In the genomic region with DNA sequence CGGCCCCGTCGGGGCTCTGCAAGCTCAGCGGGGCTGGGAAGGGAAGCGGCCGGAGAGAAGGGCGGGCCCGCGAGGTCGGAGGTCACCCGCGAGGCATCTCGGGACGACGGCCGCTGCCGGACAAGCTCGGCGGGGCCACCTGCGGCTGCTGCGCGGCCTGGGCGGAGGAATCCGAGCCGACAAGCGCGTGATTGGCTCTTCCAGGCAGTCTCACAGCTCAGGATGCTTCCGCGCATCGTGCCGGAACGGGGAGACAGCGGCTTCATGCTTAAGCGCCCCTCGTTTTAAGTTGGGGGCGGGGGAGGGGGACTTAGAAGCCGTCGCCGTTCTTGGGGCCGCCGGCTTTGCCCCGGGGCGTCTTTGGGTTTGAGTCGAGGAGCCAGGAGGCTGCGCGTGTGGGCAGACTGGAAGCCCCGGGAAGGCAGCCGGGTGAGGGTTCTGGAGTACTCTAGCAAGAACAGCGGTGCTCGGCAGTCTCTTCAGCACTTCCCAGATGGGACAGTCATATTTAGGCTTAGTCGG, we compare ENCODE assay signal across 8 mouse cellular contexts. TPM values are rescaled to one million over a fixed set of nuclear protein-coding genes. Genes with fewer than 3 reads are reported as not detected.
DNase-seq lines count a peak whose midpoint lies in the region; ATAC-seq and TF ChIP-seq lines count a peak whose summit lies in the region.

No protein-coding gene starts in this region.

- H3K36me3 ChIP-seq in E14TG2a.4 (ENCODE audit: insufficient read depth, low read length): peaks cover 15% of the 10 kb centered on the region
- H3K36me3 ChIP-seq in forebrain, embryonic 12.5 days (replicated peaks): peaks cover 9% of the 10 kb centered on the region; the same call in 1 of the 2 replicates
- no peaks in the 10 kb centered on the region for H3K36me3 ChIP-seq in neural tube, embryonic 15.5 days

- DNase-seq in c-Kit-positive CD71-positive TER-119-positive erythroid progenitor cells, embryonic 14.5 days (ENCODE audit: low spot score): peak; percentile 82
- DNase-seq in heart, postnatal 10 days: peak; percentile 97
- DNase-seq in layer of hippocampus, adult 11-12 months (ENCODE audit: low spot score): peak; percentile 94
- peak; percentile 95 to 97 for DNase-seq in lung, adult 18-20 months
- peak; percentile 97 for DNase-seq in testis, postnatal 14 days (ENCODE audit: low spot score)

- no peaks in the 10 kb centered on the region for H3K27me3 ChIP-seq in E14TG2a.4 (ENCODE audit: insufficient read depth, low read length)
- H3K27me3 ChIP-seq in forebrain, embryonic 12.5 days: no peaks in the 10 kb centered on the region
- no peaks in the 10 kb centered on the region for H3K27me3 ChIP-seq in neural tube, embryonic 15.5 days (replicated peaks)

- ATAC-seq in forebrain, embryonic 12.5 days (ENCODE audit: low FRiP score): peak; percentile 90
- ATAC-seq in neural tube, embryonic 15.5 days (ENCODE audit: low FRiP score): peak; percentile 83

- H3K4me1 ChIP-seq in E14TG2a.4 (replicated peaks; ENCODE audit: low read depth, low read length): peaks cover 64% of the 10 kb centered on the region
- peaks cover 8% of the 10 kb centered on the region for H3K4me1 ChIP-seq in forebrain, embryonic 12.5 days
- peaks cover 21% of the 10 kb centered on the region for H3K4me1 ChIP-seq in neural tube, embryonic 15.5 days

- peak overlapping the region; percentile 85 for H3K4me2 ChIP-seq in forebrain, embryonic 12.5 days
- H3K4me2 ChIP-seq in neural tube, embryonic 15.5 days: peak overlapping the region; percentile 85

- no peak for TF ChIP-seq CTCF in E14TG2a.4 (conservative IDR thresholded peaks at IDR 0.05; ENCODE audit: low read length)

- no peaks in the 10 kb centered on the region for H3K9me3 ChIP-seq in E14TG2a.4 (ENCODE audit: low read length)
- H3K9me3 ChIP-seq in forebrain, embryonic 12.5 days: no peaks in the 10 kb centered on the region
- H3K9me3 ChIP-seq in neural tube, embryonic 15.5 days (replicated peaks): no peaks in the 10 kb centered on the region

- H3K4me3 ChIP-seq in E14TG2a.4 (replicated peaks; ENCODE audit: low read length): peak overlapping the region; percentile 97
- H3K4me3 ChIP-seq in forebrain, embryonic 12.5 days (replicated peaks): peak overlapping the region; percentile 98
- H3K4me3 ChIP-seq in neural tube, embryonic 15.5 days (replicated peaks): peak overlapping the region; percentile 100

- intact Hi-C loops in heart, postnatal 10 days (cut with DNase I): loop anchor here (1.0 to 10.0 kb wide), 3 partner anchors 15 to 268 kb away; partner anchors contain the start of genes Mrpl18 and Tcp1

- under 1% methylated on average over 51 of the region's 51 CpGs for WGBS in forebrain, embryonic 12.5 days
- WGBS in neural tube, embryonic 15.5 days: under 1% methylated on average over 50 of the region's 51 CpGs

- H3K9ac ChIP-seq in forebrain, embryonic 12.5 days: peak overlapping the region; percentile 99
- peak overlapping the region; percentile 100 for H3K9ac ChIP-seq in neural tube, embryonic 15.5 days (replicated peaks)

- peak overlapping the region; percentile 100 for H3K27ac ChIP-seq in forebrain, embryonic 12.5 days
- peak overlapping the region; percentile 100 for H3K27ac ChIP-seq in neural tube, embryonic 15.5 days (replicated peaks)

RNA-seq across cellular contexts. Expression of gene Wtap, which starts 1.4 kb away (rescaled TPM):
- 87.7 and 111 TPM in 2 replicates for polyA plus RNA-seq in forebrain, embryonic 12.5 days (2016; fragmentation: Nextera tagmentation; extraction: Ambion mirVana)
- total RNA-seq in heart, postnatal 10 days (2021): 10 to 100 TPM; 50.2 to 51.6 TPM
- 111 and 113 TPM in 2 replicates for polyA plus RNA-seq in neural tube, embryonic 15.5 days (2015; fragmentation: Nextera tagmentation; extraction: Ambion mirVana)

RNA-seq across cellular contexts. Expression of gene Sod2, which starts 14.1 kb away (rescaled TPM):
- polyA plus RNA-seq in forebrain, embryonic 12.5 days (2016; fragmentation: Nextera tagmentation; extraction: Ambion mirVana): 105 and 109 TPM in 2 replicates
- 100 to 1,000 TPM; 815 to 853 TPM for total RNA-seq in heart, postnatal 10 days (2021)
- 132 and 141 TPM in 2 replicates for polyA plus RNA-seq in neural tube, embryonic 15.5 days (2015; fragmentation: Nextera tagmentation; extraction: Ambion mirVana)

RNA-seq across cellular contexts. Expression of gene Acat2, which starts 32.0 kb away (rescaled TPM):
- polyA plus RNA-seq in forebrain, embryonic 12.5 days (2016; fragmentation: Nextera tagmentation; extraction: Ambion mirVana): 370 and 386 TPM in 2 replicates
- 10 to 100 TPM; 13.2 to 17.0 TPM for total RNA-seq in heart, postnatal 10 days (2021)
- polyA plus RNA-seq in neural tube, embryonic 15.5 days (2015; fragmentation: Nextera tagmentation; extraction: Ambion mirVana): 299 and 347 TPM in 2 replicates

RNA-seq across cellular contexts. Expression of gene Acat3, which starts 52.1 kb away (rescaled TPM):
- polyA plus RNA-seq in forebrain, embryonic 12.5 days (2016; fragmentation: Nextera tagmentation; extraction: Ambion mirVana): 1.5 and 1.6 TPM in 2 replicates
- not detected for total RNA-seq in heart, postnatal 10 days (2021)
- polyA plus RNA-seq in neural tube, embryonic 15.5 days (2015; fragmentation: Nextera tagmentation; extraction: Ambion mirVana): 1.1 and 1.2 TPM in 2 replicates

RNA-seq across cellular contexts. Expression of gene Gpr31b, which starts 59.6 kb away (rescaled TPM):
- polyA plus RNA-seq in forebrain, embryonic 12.5 days (2016; fragmentation: Nextera tagmentation; extraction: Ambion mirVana): not detected in 2 replicates
- not detected for total RNA-seq in heart, postnatal 10 days (2021)
- polyA plus RNA-seq in neural tube, embryonic 15.5 days (2015; fragmentation: Nextera tagmentation; extraction: Ambion mirVana): 0.20 TPM in 1 of 2 replicates, not detected in the other

Comparison
In these comparisons a context has a peak if more than half of its experiments do, and no peak if none do; other contexts are left out.
1. Peak in every context shown above with its lines: DNase-seq, ATAC-seq, H3K4me3 ChIP-seq and H3K27ac ChIP-seq.